Mouse (Mus musculus) lung, adult 18-20 months (tissue): ENCODE measurements around the gene Rcan2.

Experiments used
- DNase-seq, 2 experiments: peaks; one replicate each; pipeline ENCODE4 v3.0.0; 2022; ENCODE audit warnings: mixed read lengths in 2 of 2

Rcan2 gene

DNA sequence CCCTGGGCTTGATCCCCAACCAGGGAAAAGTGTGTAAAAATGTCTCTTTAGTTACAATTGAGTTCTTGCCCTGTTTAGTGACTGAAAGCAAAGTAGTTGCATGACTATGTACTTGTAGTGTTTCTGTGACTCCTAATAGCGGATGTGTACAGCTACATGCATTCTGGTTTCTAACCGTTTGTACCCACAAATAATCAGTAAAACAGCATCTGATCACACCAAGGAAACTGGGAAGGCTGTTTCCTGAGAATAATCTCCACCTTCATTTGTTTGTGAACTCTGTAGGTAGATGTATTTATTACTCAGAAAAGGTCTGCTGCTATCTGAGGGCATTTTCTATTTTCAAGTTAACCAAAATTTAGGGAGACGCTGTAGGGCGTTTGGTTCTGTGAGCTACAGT, 282.0 kb downstream of the Rcan2 start:
- no peak for DNase-seq

DNA sequence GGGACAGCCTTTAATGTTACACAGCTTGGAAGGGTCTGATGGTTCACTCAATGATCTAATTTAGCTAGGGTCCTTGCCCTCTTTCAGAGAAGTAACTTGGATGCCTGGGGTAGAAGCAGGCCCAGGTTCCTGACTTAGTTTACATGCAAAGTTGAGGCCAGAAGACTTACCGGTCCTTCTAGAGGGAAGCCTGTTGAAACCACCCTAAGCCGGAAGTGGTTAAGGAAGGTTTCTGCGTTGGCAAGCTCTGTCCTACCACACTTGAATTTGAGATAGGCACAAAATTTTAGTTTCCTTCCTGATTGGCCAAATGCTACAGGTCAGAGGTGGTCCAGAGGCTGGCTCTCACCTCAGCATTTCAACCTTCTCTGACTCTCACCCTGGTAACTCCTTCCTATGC, 287.1 kb downstream of the Rcan2 start:
- no peak for DNase-seq
